Mouse (Mus musculus) cerebellum, postnatal 25 days (tissue): ENCODE measurements around the gene Skint8.
A peak's percentile ranks its signal among the peaks of the same experiment; 100 is the strongest.
"Not testable (repeated sequence)": the region's sequence is repeated elsewhere in the genome, so short reads cannot be mapped to it uniquely, and the experiment has no call there.

Experiments used
- DNase-seq, 2 experiments: peaks; one replicate each; pipeline ENCODE4 v3.0.0; 2021; ENCODE audit warnings: mixed read lengths in 2 of 2

The Skint8 gene

DNA sequence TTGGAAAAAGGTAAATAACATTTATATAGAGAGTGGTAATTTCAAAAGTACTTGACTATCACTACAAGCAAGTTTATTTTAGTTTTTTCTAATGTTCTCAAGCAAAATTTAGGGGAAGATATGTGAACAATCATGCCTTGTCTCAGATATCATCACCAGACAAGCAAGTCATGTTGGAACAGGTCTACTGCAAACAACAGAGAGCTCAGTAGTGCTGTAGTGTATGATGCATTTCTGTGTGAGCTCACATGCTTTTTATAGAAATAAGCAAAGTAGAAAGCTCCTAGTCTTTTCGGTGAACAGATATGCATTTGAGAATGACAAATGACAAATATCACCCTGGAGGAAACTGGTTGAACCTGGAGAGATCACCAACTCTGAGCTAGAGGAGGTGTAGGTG, at the start of gene Skint8:
Skint8 (plus strand) TSS at position 301 of the 400 bp plus-strand sequence.
- no peak for DNase-seq

GRCm38 (mm10) chr4:111880112-111880875, 38.9 kb upstream of the Skint8 start:
- no peak for DNase-seq

GRCm38 (mm10) chr4:111883543-111883942, 35.6 kb upstream of the Skint8 start:
- DNase-seq: no peak

GRCm38 (mm10) chr4:111886018-111886417, 33.2 kb upstream of the Skint8 start:
- DNase-seq: peak; percentile 51 to 72

GRCm38 (mm10) chr4:111886607-111887006, 32.6 kb upstream of the Skint8 start:
- DNase-seq: peak; percentile 60 to 77

- DNase-seq: no peak
These were observed 27.1 kb upstream of the Skint8 start for GRCm38 (mm10) chr4:111892138-111892537.

- no peak for DNase-seq
These were observed 21.4 kb upstream of the Skint8 start for GRCm38 (mm10) chr4:111897755-111898154.

GRCm38 (mm10) chr4:111898566-111898965, 20.6 kb upstream of the Skint8 start:
- DNase-seq: no peak

DNA sequence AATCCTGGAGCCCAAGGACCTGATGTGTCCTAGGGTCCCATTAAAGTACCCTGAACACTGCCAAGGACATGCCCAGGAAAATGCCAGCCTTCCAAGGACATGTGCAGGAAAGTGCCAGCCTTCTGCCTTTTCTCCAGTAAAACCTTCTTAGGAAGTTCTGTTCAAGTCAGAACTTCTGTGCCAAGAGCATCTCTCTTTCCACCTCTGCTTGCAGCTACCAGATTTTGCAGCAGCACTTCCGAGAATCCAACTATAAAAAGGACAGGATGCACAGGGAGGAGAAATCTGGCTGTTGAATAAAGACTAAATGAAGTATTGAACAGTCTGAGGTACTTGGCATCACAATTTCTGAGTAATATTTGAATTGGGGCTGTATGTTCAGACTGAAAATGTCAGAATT, 18.7 kb upstream of the Skint8 start:
- DNase-seq: not testable (repeated sequence)

- DNase-seq: no peak
These were observed 17.7 kb upstream of the Skint8 start for GRCm38 (mm10) chr4:111901473-111901872.

GRCm38 (mm10) chr4:111902775-111903174, 16.4 kb upstream of the Skint8 start, which contains the start of gene Slc5a9:
Gene Slc5a9 (minus strand): TSS chr4:111902918.
- no peak for DNase-seq

DNA sequence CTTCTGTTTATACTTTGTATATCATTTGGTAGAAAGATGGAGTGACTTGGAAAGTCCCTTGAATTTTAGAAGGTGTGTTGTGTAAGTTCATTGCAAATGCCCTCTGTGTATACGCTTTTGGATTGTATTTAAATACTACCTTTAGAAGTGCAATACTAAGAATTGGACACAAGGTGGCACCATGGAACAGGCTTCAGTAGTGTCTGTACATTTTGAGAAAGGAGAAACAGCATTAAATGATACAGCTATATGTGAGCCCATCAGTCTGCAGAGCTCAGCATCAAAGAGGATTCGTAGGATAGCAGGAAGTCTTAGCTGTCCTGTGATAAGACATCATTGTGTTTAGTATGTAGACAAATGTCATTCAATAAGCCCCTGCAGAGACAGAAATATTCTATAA, 11.3 kb upstream of the Skint8 start:
- DNase-seq: peak in 1 of 2 experiments; percentile 3

- DNase-seq: no peak
These were observed 42.1 kb downstream of the Skint8 start for GRCm38 (mm10) chr4:111961309-111961708.

GRCm38 (mm10) chr4:111963241-111963640, 44.0 kb downstream of the Skint8 start:
- DNase-seq: not testable (repeated sequence)

DNA sequence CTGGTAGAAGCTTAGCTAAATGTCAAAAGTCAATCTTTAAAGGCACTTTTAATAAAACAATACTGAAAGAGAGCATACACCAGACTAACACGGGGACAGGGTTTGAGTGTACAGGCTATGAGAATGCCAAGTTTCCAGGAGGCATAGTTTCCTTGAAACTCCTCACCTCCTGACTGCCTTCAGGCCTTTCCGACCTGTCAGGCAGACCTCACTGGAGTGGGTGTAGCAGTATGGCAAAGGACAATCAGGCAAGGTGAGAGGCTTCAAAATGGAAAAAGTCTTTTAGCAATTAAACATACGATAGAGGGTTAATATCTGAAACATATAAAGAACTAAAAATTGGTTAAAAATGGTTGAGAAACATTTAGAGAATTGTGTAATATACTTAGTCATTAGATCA, 44.5 kb downstream of the Skint8 start:
- DNase-seq: no peak

- DNase-seq: no peak
These were observed 53.4 kb downstream of the Skint8 start, which contains the start of gene Skint7 for GRCm38 (mm10) chr4:111972623-111973022. Gene Skint7 (plus strand): TSS chr4:111972923.
